Mouse (Mus musculus) retina, postnatal 7 days (tissue): ENCODE results near the gene Rbfox1.

Experiments
- DNase-seq: peaks from one replicate; pipeline ENCODE4 v3.0.0-alpha.2; 2012; ENCODE audit warnings: low read depth, low spot score

Rbfox1 gene

DNA sequence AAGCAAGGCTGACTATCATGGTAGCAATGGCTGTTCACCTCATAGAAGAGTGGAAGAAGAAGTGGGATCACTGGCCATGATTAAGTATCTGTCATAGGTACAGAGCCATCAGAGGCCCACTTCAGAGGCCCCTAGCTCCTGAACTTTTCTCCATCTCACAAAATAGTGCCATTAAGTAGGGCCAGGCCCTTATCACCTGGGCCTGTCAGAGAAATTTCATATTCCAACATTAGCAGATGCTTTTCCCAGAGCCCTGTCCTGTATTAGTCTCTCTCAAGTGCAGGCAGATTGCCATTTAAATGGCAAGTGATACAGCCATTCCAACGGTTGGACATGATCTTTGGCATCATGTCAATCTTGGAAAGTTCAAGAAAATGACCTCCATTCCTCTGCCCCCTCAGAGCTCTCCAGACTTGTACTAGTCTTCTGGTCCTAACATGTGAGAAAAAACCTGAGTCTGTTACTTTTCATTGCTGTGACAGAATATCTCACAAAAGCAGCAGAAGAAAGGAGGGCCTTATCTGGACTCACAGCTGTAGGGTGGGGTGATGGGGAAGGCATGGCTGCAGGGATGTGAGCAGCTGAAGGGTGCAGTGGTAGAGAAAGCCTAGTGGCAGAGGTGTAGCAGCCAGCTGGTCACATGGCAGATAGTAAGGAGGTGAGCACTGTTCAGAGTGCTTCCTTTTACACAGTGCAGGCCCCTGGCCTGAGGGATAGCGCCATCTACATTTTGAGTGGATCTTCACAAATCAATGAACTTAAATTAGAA lies 210.6 kb downstream of the Rbfox1 start:
- no peak for DNase-seq

DNA sequence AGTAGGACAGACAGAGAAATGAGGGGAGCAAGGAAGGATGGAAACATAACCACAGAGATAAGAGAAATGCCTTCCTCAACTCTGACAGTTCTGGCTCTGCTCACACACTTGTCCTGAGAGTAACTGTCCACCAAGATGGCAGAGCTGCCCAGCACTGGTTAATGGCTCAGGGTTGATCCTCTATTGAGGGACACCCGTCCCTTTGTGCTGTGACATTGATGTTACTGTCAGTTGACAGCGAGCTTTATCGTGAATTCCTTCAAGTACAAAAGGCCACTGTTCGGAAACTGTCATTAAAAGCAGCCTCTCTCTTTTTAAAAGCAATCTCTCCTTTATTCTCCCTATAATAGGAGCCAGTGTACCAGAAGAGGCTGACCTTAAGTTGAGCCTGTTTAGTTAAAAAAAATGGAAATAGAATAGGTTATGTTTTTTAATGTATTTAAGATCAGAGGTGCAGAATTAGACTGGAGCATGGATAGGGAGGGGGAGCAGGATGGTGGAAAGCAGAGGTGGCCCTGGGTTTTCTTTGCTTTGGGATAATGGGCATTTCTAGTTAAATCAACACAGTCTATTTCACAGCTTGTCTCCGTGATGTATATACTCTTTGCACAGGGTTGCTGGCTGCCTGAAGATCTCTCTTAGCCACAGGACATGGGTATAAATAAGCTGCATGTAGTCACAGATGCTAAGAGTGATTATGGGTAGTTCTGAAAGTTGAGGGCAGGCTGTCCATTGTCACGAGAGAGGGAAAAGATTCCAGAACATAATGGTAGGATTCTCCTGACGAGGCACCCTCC lies 212.3 kb downstream of the Rbfox1 start:
- DNase-seq = no peak

DNA sequence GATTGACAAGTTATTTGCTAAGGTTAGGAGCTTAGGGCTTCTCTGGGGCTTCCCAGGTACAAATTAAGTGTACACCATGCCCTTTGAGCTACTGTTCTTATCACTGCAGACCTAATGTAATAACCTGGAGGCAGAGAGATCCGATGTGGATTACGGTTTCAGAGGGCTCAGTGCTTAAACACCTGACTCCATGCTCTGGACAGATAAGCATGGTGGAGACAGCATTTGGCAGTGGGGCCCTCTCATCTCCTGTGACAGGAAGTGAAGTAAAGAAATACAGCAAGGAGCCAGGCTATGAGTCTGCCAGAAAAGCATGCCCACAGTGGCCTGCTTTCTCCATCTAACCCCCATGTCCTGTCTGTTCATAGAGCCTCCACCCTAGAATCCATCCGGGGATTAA lies 213.0 kb downstream of the Rbfox1 start:
- no peak for DNase-seq

DNA sequence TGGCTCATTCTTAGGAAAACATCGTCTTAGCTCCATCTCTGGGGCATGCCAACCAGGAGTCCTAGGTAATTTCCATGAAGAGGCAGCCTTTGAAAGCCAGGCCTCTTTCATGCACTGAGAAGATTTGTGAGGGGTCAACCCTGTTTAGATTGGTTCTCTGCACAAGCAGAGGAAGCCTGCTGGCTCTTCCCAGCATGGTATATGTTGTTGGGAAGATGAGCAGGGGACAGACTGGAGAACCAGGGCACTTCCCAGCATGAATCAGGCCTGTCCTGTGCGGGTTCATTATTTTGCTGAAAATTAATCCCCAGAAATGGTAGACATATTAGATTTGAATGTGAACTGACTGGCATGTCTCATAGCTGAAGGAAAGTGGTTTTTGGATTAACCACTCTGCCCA lies 214.4 kb downstream of the Rbfox1 start:
- DNase-seq = no peak

DNA sequence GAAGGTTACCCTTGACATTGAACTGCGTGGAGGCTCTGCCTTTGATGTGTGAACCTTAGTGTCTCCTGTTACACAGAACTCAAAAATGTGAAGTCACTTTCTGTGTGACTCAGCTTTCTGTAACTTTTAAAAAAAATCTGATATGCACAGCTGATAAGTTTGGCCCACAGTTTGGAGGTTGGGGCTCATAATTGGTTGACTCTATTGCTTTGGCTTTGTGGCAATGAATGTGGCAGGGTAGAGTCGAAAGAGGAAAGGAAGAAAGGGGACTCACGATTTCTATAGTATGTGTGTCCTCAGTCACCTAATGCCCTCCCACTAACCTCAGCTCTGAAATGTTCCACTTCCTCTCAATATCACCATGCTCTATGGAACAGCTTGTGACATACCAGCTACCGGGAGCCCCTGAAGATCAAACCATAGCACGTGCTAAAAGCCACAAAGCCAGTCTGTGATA lies 215.3 kb downstream of the Rbfox1 start:
- no peak for DNase-seq

DNA sequence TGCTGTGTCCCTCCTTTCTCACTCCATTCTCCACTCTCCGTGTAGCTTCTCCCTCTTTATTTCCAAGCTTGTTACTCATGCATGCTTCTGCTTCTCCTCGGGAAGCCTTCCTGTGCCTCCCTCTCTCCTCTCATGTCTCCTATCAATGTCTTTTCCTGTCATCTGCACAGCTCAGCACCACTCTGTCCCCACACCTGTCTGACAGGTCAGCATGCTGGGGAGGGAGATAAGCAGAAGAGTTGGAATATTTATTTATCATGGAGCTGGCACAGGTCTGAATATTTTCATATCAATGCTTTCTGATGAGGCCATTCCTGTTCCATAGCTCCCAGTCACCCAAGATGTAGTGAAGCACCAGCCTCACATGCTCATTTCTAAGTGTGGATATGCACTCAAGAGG lies 218.6 kb downstream of the Rbfox1 start:
- no peak for DNase-seq

DNA sequence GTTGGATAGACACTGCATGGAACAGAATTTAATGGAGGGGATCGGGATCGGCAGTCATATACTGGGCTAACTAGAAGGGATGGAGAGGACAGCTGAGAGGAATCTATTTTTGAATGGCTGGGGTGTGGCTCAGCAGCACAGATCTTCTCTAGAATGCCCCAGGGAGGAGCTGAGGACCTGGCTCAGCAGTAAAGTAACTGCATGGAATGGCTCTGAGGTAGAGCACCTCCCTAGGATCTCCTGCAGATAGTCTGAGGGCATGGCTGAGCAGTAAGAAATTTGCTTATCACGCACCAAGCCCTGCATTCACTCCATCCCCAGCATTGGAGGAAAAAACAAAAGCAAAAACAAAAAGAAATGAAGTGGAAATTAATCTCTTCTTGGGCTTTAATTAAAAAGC lies 225.0 kb downstream of the Rbfox1 start:
- no peak for DNase-seq

DNA sequence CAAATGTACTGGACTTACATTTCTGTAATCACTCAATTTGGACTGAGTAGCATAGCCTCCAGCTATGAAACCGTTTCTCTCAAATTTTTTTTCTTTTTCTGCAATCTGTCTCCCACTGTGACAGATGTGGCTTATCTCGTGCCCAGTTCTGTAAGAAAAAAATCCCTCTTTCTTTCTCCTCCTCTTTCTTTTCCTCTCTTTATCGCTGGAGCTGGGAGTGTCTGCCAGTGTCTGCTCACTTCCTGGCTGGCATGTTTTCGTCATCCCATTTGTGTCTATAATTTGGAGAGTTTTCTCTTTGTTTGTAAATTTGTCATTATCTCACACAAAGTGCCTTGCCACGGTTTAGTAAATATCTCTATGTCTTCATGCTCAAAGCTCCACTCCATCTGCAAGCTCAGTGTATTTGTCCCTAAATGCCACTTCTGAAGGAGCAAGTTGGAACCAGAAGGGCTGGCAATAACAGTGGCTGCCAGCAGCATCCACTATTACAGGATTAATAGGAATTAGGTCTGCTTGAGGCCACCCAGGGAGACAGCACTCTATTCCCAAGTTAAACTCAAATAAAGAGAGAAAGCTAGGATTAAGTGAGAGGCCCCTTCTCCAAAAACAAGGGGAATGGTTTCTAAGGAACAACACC lies 228.8 kb downstream of the Rbfox1 start:
- DNase-seq = no peak

DNA sequence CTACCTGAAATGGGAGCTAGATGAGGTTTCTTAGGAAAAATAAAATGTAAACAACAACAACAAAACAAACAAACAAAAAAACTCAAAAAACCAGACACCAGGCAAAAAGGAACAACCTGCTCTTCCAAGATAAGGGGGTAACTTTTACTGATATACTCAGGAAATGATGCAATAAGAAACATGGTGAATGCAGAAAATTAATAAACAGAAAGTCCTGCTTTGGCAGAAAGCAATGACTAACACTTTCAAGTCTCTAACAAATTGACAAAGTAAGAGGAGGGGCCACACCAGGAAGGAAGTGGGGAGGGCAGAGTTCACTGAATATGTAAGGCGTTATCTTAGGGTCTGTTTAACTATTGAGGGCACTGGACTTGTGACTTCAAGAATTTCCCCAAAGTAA lies 234.3 kb downstream of the Rbfox1 start:
- DNase-seq = no peak

DNA sequence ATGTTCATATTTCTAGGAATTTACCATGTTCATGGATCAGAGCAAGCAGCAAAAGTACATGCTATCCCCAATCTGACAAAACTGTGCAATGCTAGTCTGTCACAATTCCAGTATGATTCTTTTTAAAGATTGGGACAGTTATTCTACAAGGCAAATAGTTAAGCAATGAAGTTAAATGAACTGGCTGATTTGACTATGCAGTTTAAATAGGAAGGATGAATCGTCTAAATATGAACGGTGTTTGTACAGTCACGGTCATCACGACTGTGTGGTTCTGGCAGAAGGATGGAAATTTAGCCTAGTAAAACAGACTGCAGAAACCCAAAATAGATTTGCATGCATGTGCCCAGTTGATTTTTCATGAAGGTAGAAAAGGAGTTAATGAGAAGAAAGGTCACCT lies 236.1 kb downstream of the Rbfox1 start:
- DNase-seq = no peak

DNA sequence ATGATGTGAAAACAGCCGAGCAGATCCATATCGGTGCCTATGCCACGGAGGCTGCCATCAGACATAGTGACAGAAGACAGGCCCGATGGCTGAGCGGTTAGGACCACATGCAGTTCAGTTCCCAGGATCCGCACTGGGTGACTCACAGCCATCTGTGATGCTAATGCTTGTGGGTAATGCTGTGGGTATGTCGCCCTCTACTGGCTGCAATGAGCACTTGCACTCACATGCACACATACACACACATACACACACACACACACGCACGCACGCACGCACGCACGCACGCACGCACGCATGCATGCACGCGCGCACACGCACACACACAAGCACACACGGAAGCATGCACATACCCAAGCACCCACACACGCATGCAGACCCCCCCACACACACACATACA lies 237.7 kb downstream of the Rbfox1 start:
- no peak for DNase-seq

DNA sequence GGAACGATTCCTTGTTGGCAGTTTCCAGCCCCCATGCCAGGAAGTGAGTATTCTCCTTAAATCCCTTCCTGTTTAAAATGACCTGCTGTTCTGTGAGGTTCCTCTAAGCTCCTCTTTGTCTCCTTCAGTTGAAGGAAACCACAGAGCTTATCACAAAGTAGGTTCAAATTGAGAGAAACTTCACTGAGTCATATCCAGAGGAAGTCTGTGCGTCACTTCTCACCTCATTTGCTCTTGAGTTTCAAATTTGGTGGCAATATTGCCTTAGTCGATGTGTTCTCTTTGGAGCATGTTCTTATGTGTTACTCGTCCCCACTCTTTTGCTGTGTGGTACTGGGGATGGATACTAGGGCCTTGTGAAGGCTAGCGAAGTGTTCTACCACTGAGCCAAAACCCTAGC lies 243.2 kb downstream of the Rbfox1 start:
- DNase-seq = no peak

DNA sequence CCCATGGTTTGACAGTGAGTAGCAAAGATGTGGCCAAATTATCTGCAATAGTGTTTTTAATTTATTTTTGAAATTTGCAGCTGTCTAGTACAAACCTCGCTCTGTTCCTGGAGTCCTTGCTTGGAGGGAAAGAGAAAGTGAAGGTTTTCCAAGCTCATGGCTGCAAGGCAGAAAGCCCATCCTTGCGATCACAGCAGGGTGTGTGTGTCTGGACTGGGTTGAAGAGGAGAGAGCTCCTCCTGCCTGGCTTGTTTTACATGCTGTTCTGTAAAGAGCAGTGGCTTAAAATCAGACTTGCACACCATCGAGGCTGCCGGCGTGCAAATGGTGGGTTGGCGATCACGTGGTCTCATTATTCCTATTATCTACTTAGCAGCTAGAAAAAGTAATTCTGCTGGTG lies 249.9 kb downstream of the Rbfox1 start:
- DNase-seq = no peak

DNA sequence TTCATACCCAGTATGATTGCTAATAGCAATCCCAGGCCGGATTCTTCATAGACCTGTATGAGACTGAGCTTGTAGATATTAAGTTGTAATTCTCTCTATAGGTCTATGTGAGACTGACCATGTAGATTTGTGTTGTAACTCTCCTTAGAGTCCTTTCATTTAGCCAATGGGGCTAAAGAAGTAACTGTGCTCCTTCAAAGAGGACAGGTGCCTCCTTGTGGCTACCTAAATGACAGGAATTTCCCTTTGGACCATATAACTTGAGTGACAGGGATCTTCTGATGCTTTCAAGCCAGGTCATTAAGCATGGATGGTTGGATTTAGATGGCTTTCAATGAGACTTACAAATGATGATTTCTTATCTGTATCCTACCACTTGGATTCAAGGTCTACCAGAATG lies 254.3 kb downstream of the Rbfox1 start:
- DNase-seq = no peak

DNA sequence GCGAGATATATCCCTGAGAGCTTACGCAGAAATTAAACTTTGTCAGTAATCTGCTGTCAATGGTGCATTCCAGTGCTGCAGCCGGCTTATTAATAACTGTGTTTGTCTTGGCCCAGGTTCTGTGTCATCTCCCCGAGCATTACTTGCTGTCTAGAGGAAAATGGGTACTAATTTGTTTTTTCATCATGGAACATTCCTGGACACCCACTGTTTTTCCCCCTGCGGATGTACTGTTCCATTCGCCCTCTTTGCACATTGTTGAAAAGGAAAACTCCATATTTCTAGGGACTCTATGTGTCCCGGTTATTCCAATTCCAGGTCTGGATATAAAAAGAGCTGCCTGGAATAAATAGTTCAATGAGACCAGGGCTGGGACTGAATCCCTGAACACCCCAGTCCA lies 262.8 kb downstream of the Rbfox1 start:
- DNase-seq = no peak

DNA sequence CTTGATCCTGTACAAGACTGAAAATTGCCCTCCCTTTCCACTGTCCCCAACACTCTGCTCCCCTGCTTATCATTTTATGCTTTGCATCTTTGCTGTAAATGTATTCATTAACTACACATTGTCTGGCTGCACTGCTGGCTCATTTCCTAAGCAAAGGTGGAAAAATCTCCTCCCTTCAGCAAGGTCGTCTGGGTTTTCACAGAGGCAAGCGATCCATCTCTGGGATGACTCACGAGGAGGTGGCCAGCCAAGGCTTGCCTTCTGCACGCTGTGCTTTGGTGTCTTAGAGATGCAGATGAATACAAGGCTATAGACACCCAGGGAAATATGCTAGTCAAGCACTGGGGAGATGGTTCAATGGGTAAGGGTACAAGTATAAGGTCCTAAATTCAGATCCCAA lies 264.2 kb downstream of the Rbfox1 start:
- DNase-seq = no peak

DNA sequence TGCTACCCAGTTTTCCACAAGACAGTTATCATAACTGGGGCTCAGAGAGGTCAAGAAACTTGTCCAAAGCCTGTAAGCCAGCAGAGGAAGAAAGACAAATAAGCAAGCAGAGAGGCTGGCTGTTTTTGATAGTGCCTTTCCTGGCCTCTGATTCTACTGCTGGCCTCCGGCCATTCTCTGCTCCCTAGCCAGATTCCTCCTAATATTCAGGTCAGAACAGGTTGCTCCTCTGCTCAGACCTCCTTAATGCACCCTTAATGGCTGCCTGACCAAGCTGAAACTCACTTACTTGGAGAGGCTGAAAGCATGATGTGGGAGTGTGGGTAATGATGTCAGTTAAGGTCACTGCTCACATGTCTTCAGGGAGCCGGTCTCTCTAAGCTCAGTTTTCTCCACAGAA lies 270.4 kb downstream of the Rbfox1 start:
- DNase-seq = no peak

DNA sequence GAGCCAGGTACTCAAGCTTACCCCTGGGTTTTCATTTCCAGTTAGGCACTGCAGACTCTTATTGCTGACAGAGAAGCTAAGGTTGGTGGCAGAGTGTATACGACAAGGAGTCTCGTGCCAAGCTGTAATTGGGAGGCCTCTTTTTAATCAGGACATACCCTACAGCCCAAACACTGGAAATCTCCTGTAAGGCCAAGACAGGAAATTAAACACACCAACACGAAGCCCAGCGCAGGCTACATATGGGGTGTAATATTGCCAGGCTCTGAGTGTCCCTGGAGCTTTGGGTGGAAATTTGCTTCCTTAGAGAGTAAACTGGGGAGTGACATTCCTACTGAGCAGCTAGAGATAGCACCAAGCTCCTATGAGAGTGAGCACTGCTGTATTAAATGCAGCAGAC lies 279.3 kb downstream of the Rbfox1 start:
- no peak for DNase-seq

DNA sequence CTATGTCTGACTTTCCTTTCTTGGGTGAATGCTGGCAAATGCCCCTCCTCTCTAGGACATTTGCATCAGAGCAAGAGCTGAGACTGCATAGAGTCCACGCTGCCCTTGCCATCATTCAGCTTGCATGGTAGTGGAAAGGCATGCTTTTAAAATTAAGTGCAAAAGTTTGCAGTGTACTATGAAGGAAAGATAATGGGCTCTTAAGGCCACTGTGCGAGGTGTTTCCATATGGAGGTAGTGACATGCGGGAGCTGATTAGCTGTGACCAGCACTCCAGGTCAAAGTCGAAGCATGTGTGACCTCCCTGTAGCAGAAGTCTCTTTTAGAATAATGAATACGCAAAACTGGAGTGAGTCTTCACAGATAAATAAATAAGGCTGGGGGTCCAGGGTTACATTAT lies 284.2 kb downstream of the Rbfox1 start:
- no peak for DNase-seq

DNA sequence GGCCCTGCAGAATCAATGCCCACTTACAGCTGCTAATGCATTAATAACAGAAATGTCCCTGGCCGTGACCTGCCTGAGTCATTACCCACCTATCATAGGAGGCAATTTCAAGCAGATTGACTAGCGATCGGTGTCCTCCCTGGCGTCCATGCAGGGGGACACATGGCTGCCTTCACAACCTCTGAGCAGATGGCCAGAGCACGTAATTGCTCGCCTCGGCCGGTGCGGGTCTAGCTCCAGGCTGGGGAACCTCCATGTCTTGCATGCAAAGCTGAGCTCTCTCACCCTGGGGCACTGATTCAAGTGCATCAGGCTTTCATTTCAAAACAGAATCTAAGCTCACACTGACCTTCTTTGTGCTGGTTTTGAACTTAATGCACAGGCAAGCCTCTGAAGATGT lies 295.7 kb downstream of the Rbfox1 start:
- no peak for DNase-seq

DNA sequence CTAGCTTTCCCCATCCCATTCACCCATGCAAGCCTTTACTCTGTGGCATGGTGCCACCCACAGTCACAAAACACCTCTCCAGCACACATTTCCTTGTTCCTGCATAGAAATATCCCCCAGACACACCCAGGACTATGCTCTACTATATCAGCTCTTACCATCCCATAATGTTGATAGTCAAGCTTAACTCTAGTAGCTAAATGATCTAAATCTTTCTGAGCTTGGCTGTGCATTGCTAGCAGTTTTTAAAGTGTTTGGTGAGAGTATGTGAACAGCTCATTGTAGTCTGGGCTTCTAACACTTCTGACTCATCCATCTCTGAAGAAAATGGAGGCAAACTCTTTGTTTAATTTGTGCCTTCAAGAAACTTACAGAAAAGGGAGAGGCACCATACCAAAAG lies 297.2 kb downstream of the Rbfox1 start:
- no peak for DNase-seq

DNA sequence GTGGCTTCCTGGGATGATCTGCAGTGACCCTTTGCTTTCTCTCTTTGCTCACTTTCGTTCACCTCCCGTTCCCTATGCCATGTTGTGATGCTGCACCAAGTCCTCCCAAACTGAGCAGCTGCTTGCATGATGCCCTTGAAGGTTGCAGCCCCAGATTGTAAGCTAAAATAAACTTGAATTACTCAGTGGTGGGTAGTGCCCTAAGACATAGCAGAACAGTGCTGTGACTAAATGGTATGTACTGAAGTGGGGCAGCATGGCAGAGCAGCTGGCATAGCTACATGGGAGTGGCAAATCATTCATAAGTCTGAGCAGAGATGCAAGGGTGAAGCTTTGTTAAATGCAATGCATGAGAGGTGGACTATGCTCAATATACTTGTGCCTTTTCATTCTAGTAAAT lies 307.2 kb downstream of the Rbfox1 start:
- DNase-seq = no peak

DNA sequence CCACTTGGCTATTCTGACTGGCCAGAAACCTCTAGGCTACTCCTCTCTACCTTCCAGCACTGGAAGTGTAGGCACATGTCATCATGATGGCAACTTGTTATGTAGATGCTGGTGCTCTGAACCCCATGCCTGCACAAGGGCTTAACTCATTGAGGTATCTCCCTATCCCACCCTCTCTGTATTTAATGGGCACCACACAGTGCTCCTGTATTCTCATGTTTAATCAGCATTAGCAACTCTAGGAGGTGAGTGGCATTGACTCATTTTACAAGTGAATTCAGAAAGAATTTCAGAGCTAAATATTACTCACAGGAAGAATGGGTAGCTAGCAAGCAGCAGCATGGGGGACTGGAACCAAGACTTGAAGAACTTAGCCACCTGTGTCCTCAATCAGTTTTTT lies 321.3 kb downstream of the Rbfox1 start:
- no peak for DNase-seq
